Mouse (Mus musculus) hindbrain, postnatal 0 days (tissue): ENCODE measurements at regions not wholly inside any gene's neighbourhood (a gene's known extent, or its start where the extent isn't known, plus 50 kb on each side); places are given as distances from the start of the nearest gene placed in this dataset.

Experiments used
- ATAC-seq: fragments of 200-750 bp; cut with Nextera tagmentation; 2 replicates; pipeline ENCODE4 v1.8.0; 2017; ENCODE audit warnings: mild to moderate bottlenecking, moderate TSS enrichment, moderate library complexity
- DNase-seq: peaks from one replicate; pipeline ENCODE4 v3.0.0-alpha.2; 2015; ENCODE audit warnings: low spot score
- H3K27ac ChIP-seq: fragments of 300-500 bp; sonication (generic); 2 replicates; pipeline ENCODE4 v1.5.1; 2014; ENCODE audit warnings: mild to moderate bottlenecking
- H3K27me3 ChIP-seq: fragments of 300-500 bp; sonication (generic); 2 replicates; pipeline ENCODE4 v1.6.1; 2014; ENCODE audit warnings: low read length, mixed read lengths; ENCODE audit not compliant: insufficient read depth
- H3K36me3 ChIP-seq: fragments of 300-500 bp; sonication (generic); 2 replicates; pipeline ENCODE4 v1.6.1; 2014; ENCODE audit warnings: low read length, mixed read lengths; ENCODE audit not compliant: insufficient read depth
- H3K4me1 ChIP-seq: fragments of 300-500 bp; sonication (generic); 2 replicates; pipeline ENCODE4 v1.6.1; 2014; ENCODE audit warnings: antibody characterized with exemption, low read length, mixed read lengths; ENCODE audit not compliant: insufficient read depth
- H3K4me2 ChIP-seq: fragments of 300-500 bp; sonication (generic); 2 replicates; pipeline ENCODE4 v1.6.1; 2014; ENCODE audit warnings: low read depth, mild to moderate bottlenecking, low read length, moderate library complexity, mixed read lengths
- H3K4me3 ChIP-seq: fragments of 300-500 bp; sonication (generic); 2 replicates; pipeline ENCODE4 v1.5.1; 2014; ENCODE audit warnings: low read length
- H3K9ac ChIP-seq: fragments of 300-500 bp; sonication (generic); replicated peaks from 2 replicates; pipeline ENCODE4 v1.6.1; 2014; ENCODE audit warnings: mild to moderate bottlenecking, low read length, moderate library complexity, mixed read lengths
- H3K9me3 ChIP-seq: fragments of 300-500 bp; sonication (generic); 2 replicates; pipeline ENCODE4 v1.6.1; 2016; ENCODE audit warnings: low read length, mixed read lengths
- CTCF ChIP-seq: IDR thresholded peaks from 2 replicates; pipeline ENCODE4 v1.5.1; 2016; ENCODE audit warnings: antibody characterized with exemption, control low read depth, low read depth
- WGBS: fragments of 180-500 bp; shearing (Covaris S2); extraction: QIAGEN DNeasy Blood & Tissue Kit; methylation state at CpG from one replicate; pipeline ENCODE4 v1.1.7; 2014; 5-methylcytosine and 5-hydroxymethylcytosine counted together

GRCm38 (mm10) chr3:141140606-141141005, 71.5 kb downstream of the Pdha2 start:
- Histone ChIP-seq H3K36me3 (no peaks in the 10 kb centered on the region), H3K27ac (no peak overlapping the region), H3K9ac (no peak overlapping the region), H3K4me2 (no peak overlapping the region), H3K4me3 (no peak overlapping the region), H3K4me1 (no peaks in the 10 kb centered on the region), H3K9me3 (no peaks in the 10 kb centered on the region), H3K27me3 (no peaks in the 10 kb centered on the region)
- TF ChIP-seq CTCF: no peak
- no peak for ATAC-seq
- WGBS: 52% methylated on average over 3 of the region's 3 CpGs
- DNase-seq: no peak

- no peak overlapping the region for H3K9ac ChIP-seq
- no peaks in the 10 kb centered on the region for H3K9me3 ChIP-seq
- WGBS: 30% methylated on average over 3 of the region's 3 CpGs
- H3K4me2 ChIP-seq: no peak overlapping the region
- no peak overlapping the region for H3K4me3 ChIP-seq
- no peak for TF ChIP-seq CTCF
- no peaks in the 10 kb centered on the region for H3K4me1 ChIP-seq
- no peak overlapping the region for H3K27ac ChIP-seq
- ATAC-seq (no peak), DNase-seq (peak; percentile 3)
- H3K36me3 ChIP-seq: no peaks in the 10 kb centered on the region
- no peaks in the 10 kb centered on the region for H3K27me3 ChIP-seq
These were observed 99.6 kb downstream of the Pdha2 start for GRCm38 (mm10) chr3:141112387-141113163.

- no peaks in the 10 kb centered on the region for H3K9me3 ChIP-seq
- no peak overlapping the region for H3K9ac ChIP-seq
- no peak overlapping the region for H3K4me3 ChIP-seq
- H3K27ac ChIP-seq: no peak overlapping the region
- no peaks in the 10 kb centered on the region for H3K4me1 ChIP-seq
- no peak for TF ChIP-seq CTCF
- H3K4me2 ChIP-seq: no peak overlapping the region
- no peaks in the 10 kb centered on the region for H3K27me3 ChIP-seq
- no peak for ATAC-seq
- 66% methylated on average over 1 of the region's 1 CpGs for WGBS
- no peaks in the 10 kb centered on the region for H3K36me3 ChIP-seq
- no peak for DNase-seq
These were observed 100.3 kb downstream of the Pdha2 start for GRCm38 (mm10) chr3:141111705-141112385.
